Mouse (Mus musculus) liver, adult (tissue): Measurements from ENCODE around the gene Golga5.

Experiments used
- GATA4 ChIP-seq: IDR thresholded peaks from 2 replicates; pipeline ENCODE4 v1.6.1; 2014; ENCODE audit warnings: mild to moderate bottlenecking, low read length; ENCODE audit not compliant: insufficient replicate concordance

Gene Golga5

DNA sequence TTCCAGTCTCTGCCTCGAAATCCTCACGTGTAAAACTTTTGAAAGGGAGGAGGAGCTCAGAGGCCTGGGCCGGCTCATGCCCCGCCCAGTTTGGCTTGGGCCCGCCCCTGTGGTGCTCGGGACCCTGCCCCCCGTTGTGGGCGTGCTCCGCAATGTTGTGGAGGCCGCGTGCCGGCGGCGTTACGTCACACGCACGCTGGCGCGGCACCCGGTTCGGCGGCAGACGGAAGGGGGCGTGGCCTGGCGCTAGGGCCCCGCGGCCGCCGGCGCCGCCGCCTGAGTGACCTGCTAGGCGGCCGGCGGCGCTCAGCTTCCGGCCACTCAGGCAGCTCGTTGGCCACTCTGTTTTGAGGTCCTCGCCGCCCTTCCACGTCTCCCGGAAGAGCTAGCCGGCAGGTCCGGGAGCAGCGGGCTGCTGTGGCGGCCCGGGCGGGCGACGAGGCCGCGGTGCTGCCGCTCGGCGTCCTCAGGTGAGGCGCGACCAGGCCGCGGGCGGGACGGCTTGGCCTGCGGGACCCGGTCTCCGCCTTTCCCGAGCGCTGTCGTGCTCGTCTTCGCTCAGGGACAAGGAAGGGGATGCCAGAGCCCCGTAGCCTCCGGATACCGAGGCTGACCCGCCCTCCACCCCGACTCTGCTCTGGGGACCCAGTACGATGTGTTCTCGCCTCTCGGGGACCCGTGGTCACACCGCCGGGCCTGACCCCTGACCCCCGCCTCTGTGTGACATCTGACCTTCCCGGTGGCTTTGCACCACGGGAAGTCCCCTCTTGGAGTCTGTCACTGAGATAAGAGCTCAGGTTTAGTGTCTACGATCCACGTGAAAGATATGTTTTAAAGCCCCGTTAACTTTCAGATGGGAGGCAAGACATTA, at the start of gene Golga5:
Golga5 (plus strand) TSS at position 242 of the 871 bp plus-strand sequence.
- TF ChIP-seq GATA4 = peak; percentile 10; the same call in 1 of the 2 replicates

DNA sequence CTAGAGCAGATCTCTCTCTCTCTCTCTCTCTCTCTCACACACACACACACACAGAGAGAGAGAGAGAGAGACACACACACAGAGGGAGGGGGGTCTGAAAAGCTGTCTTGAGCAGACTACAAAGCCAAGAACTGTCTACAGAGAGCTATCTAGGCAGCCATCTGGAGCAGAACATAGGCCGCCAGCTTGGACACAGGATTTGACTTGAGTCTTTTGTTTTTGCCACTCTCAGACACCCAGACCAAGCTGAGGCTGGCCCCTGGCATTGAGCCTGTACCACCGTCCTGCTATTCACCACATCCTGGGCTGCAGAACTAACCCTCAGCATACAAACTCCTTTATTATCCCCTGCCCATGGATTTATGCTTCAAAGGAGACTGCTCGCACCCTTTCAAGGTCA, 49.4 kb upstream of the Golga5 start:
- TF ChIP-seq GATA4 = no peak

- TF ChIP-seq GATA4 = peak; percentile 83; the same call in 1 of the 2 replicates
Measured at GRCm38 (mm10) chr12:102420168-102420890, 48.6 kb upstream of the Golga5 start.

- no peak for TF ChIP-seq GATA4
Measured at GRCm38 (mm10) chr12:102422065-102422464, 46.9 kb upstream of the Golga5 start.

- TF ChIP-seq GATA4 = no peak
Measured at GRCm38 (mm10) chr12:102422623-102423320, 46.2 kb upstream of the Golga5 start.

GRCm38 (mm10) chr12:102423625-102424024, 45.3 kb upstream of the Golga5 start:
- TF ChIP-seq GATA4 = no peak

- TF ChIP-seq GATA4 = no peak
Measured at GRCm38 (mm10) chr12:102424456-102424855, 44.5 kb upstream of the Golga5 start.

DNA sequence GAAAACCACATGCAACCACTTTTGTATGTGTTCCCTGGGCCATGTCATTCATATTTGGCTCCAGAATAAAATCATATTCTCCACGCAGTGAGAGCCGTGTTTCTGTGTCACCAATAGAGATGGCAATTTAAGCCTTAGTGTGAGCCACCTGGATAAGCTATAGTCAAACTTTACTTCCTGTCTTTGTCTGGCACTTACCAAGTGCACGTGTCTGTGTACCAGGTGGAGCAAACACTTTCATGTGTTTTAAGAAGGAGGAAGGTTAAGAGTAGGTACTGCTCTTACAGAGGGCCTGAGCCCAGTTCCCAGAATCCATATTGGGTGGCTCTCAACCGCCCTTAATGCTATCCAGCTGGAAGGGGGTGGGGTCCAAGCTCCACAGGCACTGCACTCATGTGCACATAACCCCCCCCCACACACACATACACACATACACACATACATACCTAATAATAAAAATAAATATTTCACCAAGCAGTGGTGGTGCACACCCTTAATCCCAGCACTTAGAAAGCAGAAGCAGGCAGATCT, 43.8 kb upstream of the Golga5 start:
- TF ChIP-seq GATA4 = no peak

GRCm38 (mm10) chr12:102426285-102426684, 42.6 kb upstream of the Golga5 start:
- peak; percentile 84; the same call in 1 of the 2 replicates for TF ChIP-seq GATA4

- no peak for TF ChIP-seq GATA4
Measured at GRCm38 (mm10) chr12:102429656-102430055, 39.3 kb upstream of the Golga5 start.

DNA sequence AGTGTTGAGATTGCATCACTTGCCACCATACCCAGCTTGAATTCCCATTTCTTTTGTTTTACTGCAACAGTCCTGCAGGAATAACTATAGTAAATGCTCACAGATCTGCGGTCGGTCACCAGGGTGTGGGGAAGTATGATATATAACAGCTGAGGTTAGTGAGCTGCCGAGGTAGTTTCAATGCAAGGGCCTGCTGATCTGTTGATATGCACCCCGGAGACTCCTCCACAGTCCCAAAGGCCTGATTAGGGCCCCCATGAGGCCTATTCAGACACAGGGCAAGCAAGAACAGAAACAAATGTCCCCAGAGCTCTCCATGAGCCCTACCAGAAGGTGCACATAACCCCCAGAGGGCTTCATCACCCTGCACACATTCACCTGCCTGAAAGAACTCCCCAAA, 38.7 kb upstream of the Golga5 start:
- no peak for TF ChIP-seq GATA4

DNA sequence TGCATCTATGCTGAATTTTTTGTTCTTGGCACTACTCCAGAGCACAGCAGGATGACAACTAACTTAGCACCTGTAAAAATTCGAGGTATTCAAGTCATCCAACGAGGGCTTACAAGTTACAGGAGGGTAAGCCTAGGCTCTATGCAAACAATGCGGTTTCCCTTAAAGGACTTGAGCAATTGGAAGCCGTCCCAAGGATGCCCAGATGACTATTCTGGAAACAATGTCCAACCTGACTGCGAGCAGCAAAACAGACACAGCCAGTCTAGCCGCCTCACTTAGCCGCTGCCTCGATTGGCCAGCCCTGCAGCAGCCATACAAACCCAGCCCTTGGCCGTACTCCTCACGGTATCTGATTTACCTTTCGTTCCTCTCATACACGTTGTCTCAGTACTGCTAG, 36.7 kb upstream of the Golga5 start:
- TF ChIP-seq GATA4 = no peak

- TF ChIP-seq GATA4 = no peak
Measured at GRCm38 (mm10) chr12:102434107-102434506, 34.8 kb upstream of the Golga5 start.

DNA sequence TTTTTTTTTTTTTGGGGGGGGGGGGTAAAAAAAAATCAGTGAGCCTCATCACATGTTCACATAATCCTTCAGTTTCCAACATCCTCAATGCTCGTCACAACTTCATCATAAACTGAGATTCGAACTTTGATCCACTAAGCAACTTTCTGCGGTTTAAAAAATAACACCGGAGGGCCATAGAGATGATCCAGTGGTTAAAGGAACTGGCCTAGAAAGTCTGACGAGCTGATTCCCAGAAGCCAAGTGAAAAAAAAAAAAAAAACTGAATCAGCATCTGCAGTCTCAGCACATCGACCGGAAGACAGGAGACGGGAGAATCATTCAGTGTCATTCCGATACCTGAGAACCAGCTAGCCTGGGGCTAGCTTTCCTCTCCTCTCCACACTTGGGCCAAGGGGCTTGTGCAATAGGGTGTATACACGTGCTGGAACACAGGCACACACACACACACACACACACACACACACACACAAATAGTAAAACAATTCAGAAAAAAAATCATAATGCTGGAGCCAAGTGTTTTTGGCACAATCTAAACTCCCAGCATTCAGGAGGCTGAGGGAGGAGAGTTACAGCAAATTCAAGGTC, 31.9 kb upstream of the Golga5 start:
- TF ChIP-seq GATA4 = no peak

DNA sequence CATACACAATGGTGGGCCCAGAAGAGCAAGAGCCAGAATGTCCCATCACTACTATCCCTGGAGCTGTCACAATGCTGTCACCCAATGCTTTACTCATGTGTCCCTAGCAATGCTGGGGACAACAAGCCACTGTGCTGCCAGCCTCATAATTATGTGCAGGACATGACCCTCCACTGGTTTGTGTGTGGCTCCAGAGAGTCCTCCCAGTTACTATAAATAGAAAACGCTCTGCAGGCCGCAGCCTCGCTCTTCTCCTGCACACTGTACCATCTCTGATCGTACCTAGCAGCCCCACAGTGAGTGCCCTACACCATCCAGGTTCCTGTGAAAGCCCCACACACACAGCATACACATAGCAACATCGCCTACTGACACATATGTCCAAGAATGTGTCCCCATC, 31.0 kb upstream of the Golga5 start:
- no peak for TF ChIP-seq GATA4
